Mouse (Mus musculus) megakaryocyte, embryonic 14.5 days (primary cell): ENCODE measurements around the gene Slc7a8. TPM values are rescaled to one million over a fixed set of nuclear protein-coding genes. Genes with fewer than 3 reads are reported as not detected.

Experiments
- H3K27me3 ChIP-seq: replicated peaks from 2 replicates; pipeline ENCODE3; 2012; ENCODE audit warnings: inconsistent platforms
- H3K36me3 ChIP-seq: replicated peaks from 2 replicates; pipeline ENCODE3; 2012; ENCODE audit warnings: low read length, inconsistent platforms, mixed read lengths
- H3K4me1 ChIP-seq: 2 replicates; pipeline ENCODE4 v1.6.1; 2012; ENCODE audit warnings: inconsistent platforms
- H3K4me3 ChIP-seq: replicated peaks from 2 replicates; pipeline ENCODE3; 2012; ENCODE audit warnings: moderate library complexity, mild to moderate bottlenecking, inconsistent platforms
- H3K9me3 ChIP-seq: 2 replicates; pipeline ENCODE4 v1.6.1; 2012; ENCODE audit warnings: inconsistent platforms
- FLI1 ChIP-seq: IDR thresholded peaks from 2 replicates; pipeline ENCODE4 v1.6.1; 2012; ENCODE audit warnings: low read length, inconsistent platforms, mixed read lengths
- GATA1 ChIP-seq: IDR thresholded peaks from 3 replicates; pipeline ENCODE4 v1.6.1; 2012; ENCODE audit warnings: mixed read lengths, low read length, inconsistent platforms, borderline replicate concordance
- polyA plus RNA-seq: library from polyadenylated mRNA; stranded (reverse); fragments of >175 nt; gene quantifications from 2 replicates; pipeline ENCODE4 v1.2.3, GENCODE M21; 2012; ENCODE audit warnings: low replicate concordance; ENCODE audit not compliant: insufficient read depth

Slc7a8 gene
- polyA plus RNA-seq, 1 experiment = 13.9 TPM

DNA sequence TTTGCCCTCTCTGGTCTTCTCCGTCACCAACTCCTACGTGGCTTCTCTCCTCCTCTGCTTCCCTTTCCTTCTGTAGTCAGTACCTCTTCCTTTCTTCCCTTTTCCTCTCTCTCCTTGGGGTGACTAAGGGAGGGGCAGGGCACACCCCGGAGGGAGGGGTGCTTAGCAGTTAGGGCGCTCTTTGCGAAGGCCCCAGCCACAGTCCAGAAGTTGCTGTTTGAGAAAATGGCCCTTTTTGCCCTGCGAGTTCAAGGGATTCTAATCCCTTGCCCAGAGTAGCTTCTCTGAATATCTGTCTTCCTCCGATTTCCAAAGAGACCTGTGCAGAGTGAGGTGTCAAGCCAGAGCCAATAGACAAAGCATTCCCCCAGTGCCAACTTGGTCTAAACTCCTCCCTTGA is 69.7 kb downstream of the Slc7a8 start, which contains the start of gene Cebpe:
Gene Cebpe (minus strand): TSS at position 101 of the 400 bp plus-strand sequence.
- Histone ChIP-seq H3K36me3 (no peaks in the 10 kb centered on the region), H3K27me3 (peaks cover 51% of the 10 kb centered on the region), H3K4me3 (peak within 1 kb of the TSS; percentile 20), H3K9me3 (peaks cover 8% of the 10 kb centered on the region), H3K4me1 (peaks cover 28% of the 10 kb centered on the region)
- TF ChIP-seq FLI1 = no peak
- TF ChIP-seq GATA1 = no peak

DNA sequence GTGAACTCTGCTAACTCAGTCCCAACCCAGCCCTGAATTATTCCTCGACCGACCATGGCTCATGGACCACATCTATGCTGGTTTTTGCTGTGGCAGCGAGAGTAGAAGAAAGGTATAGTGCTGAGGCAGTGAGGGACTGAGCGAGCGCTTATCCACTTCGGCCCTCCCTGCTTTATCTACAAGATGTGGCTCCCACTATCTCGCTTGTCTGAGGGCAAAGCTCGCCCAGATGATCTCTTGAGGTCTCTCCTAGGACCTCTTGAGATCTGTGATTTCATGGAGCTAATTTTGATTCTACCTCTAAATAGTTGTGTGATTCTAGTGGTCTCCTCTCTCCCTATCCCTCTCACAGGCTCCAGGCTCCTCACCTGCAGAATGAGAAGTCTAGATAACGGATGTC is 72.7 kb downstream of the Slc7a8 start:
- Histone ChIP-seq H3K4me3 (no peak overlapping the region), H3K27me3 (peaks cover 71% of the 10 kb centered on the region), H3K4me1 (peaks cover 40% of the 10 kb centered on the region), H3K36me3 (no peaks in the 10 kb centered on the region), H3K9me3 (no peaks in the 10 kb centered on the region)
- TF ChIP-seq FLI1 (no peak), GATA1 (no peak)

GRCm38 (mm10) chr14:54706589-54707320 is 75.0 kb downstream of the Slc7a8 start:
- H3K4me3 ChIP-seq = peak overlapping the region; percentile 75
- H3K4me1 ChIP-seq = peaks cover 29% of the 10 kb centered on the region

DNA sequence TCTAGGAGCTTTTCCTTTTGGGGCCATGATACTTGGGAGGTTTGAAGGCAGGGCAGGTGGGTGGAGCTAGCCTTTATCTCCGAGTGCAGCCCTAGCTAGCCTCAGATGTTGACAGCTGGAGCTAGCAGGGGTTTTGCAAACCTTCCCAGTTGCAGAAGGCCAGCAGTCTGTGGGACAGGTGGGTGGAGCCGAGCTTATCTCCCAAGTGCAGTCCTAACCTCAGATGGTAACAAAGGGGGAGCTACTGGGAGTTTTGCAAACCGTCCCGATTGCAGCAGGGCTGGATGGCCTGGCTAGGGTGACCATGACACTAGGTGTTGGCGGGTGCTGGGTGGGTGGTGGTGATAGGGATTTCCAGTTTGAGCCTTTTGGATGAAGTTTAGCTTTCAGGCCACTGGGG is 75.9 kb downstream of the Slc7a8 start:
- Histone ChIP-seq H3K4me1 (peaks cover 36% of the 10 kb centered on the region), H3K4me3 (peak overlapping the region; percentile 70), H3K9me3 (no peaks in the 10 kb centered on the region), H3K27me3 (peaks cover 71% of the 10 kb centered on the region), H3K36me3 (no peaks in the 10 kb centered on the region)
- TF ChIP-seq FLI1 = no peak
- TF ChIP-seq GATA1 = no peak

More at GRCm38 (mm10) chr14:54706589-54707320, 75.0 kb downstream of the Slc7a8 start:
- no peaks in the 10 kb centered on the region for H3K9me3 ChIP-seq
- H3K27me3 ChIP-seq = peaks cover 80% of the 10 kb centered on the region
- H3K36me3 ChIP-seq = no peaks in the 10 kb centered on the region
- no peak for TF ChIP-seq GATA1

DNA sequence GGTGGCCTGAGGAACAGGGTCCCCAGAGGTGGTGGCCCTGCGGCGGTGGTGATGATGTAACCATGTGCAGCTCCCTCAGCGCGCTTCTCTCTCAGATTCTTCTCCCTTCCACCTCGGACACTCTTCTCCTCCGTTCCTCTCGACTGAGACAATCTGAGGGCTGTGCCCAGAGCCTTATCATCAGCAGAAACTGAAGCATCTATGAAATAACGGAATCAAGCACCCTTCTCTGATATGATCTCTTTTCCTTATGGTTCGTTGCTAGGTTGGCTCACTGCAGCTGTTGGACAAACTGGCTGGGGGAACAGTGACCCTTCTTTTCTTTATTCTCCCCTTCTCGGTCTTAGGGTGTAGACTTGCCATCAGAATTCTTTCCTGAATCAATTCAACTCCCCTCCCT is 78.5 kb downstream of the Slc7a8 start:
- Histone ChIP-seq H3K4me3 (no peak overlapping the region), H3K27me3 (peaks cover 51% of the 10 kb centered on the region)

GRCm38 (mm10) chr14:54701298-54701697 is 80.4 kb downstream of the Slc7a8 start:
- Histone ChIP-seq H3K9me3 (no peaks in the 10 kb centered on the region), H3K4me3 (peak overlapping the region; percentile 83), H3K4me1 (peaks cover 41% of the 10 kb centered on the region), H3K36me3 (no peaks in the 10 kb centered on the region), H3K27me3 (peaks cover 40% of the 10 kb centered on the region)
- TF ChIP-seq GATA1 (no peak), FLI1 (no peak)

More for the DNA sequence above, 78.5 kb downstream of the Slc7a8 start:
- Histone ChIP-seq H3K36me3 (no peaks in the 10 kb centered on the region), H3K4me1 (peaks cover 54% of the 10 kb centered on the region), H3K9me3 (no peaks in the 10 kb centered on the region)
- TF ChIP-seq FLI1 (no peak), GATA1 (no peak)

- peaks cover 44% of the 10 kb centered on the region for H3K4me1 ChIP-seq
- H3K4me3 ChIP-seq = no peak overlapping the region
- H3K36me3 ChIP-seq = peaks cover 3% of the 10 kb centered on the region
- H3K27me3 ChIP-seq = peaks cover 39% of the 10 kb centered on the region
- no peaks in the 10 kb centered on the region for H3K9me3 ChIP-seq
- TF ChIP-seq FLI1 = no peak
- TF ChIP-seq GATA1 = no peak
Observed at GRCm38 (mm10) chr14:54699586-54699985, 82.2 kb downstream of the Slc7a8 start.

- H3K36me3 ChIP-seq = peaks cover 12% of the 10 kb centered on the region
Observed at GRCm38 (mm10) chr14:54698733-54699132, 83.0 kb downstream of the Slc7a8 start, which contains the start of gene Gm29776. Gene Gm29776, minus strand, starts transcription at chr14:54698833.

GRCm38 (mm10) chr14:54696752-54697151 is 85.0 kb downstream of the Slc7a8 start:
- TF ChIP-seq GATA1 (no peak), FLI1 (no peak)
- Histone ChIP-seq H3K9me3 (no peaks in the 10 kb centered on the region), H3K36me3 (peaks cover 26% of the 10 kb centered on the region), H3K4me1 (peaks cover 43% of the 10 kb centered on the region), H3K4me3 (no peak overlapping the region), H3K27me3 (peaks cover 23% of the 10 kb centered on the region)

More at GRCm38 (mm10) chr14:54698733-54699132, 83.0 kb downstream of the Slc7a8 start, which contains the start of gene Gm29776:
- H3K4me3 ChIP-seq = no peak within 1 kb of the TSS
- TF ChIP-seq GATA1 (no peak), FLI1 (no peak)
- H3K27me3 ChIP-seq = peaks cover 38% of the 10 kb centered on the region
- peaks cover 44% of the 10 kb centered on the region for H3K4me1 ChIP-seq
- no peaks in the 10 kb centered on the region for H3K9me3 ChIP-seq

GRCm38 (mm10) chr14:54695042-54695441 is 86.7 kb downstream of the Slc7a8 start:
- H3K9me3 ChIP-seq = no peaks in the 10 kb centered on the region
- H3K4me1 ChIP-seq = peaks cover 32% of the 10 kb centered on the region
- H3K36me3 ChIP-seq = peaks cover 37% of the 10 kb centered on the region
- H3K4me3 ChIP-seq = no peak overlapping the region
- TF ChIP-seq GATA1 = no peak
- no peak for TF ChIP-seq FLI1
- H3K27me3 ChIP-seq = peaks cover 23% of the 10 kb centered on the region

GRCm38 (mm10) chr14:54687251-54687650 is 94.5 kb downstream of the Slc7a8 start:
- Histone ChIP-seq H3K27me3 (no peaks in the 10 kb centered on the region), H3K36me3 (peaks cover 45% of the 10 kb centered on the region), H3K4me1 (peaks cover 52% of the 10 kb centered on the region), H3K9me3 (no peaks in the 10 kb centered on the region), H3K4me3 (peak overlapping the region; percentile 100)
- TF ChIP-seq GATA1 (no peak), FLI1 (no peak)
